Mouse (Mus musculus) lung, postnatal 25 days (tissue): ENCODE results near the gene Babam2.

Experiments
- DNase-seq: peaks from one replicate; pipeline ENCODE4 v3.0.0; 2022; ENCODE audit warnings: low spot score

The Babam2 gene

DNA sequence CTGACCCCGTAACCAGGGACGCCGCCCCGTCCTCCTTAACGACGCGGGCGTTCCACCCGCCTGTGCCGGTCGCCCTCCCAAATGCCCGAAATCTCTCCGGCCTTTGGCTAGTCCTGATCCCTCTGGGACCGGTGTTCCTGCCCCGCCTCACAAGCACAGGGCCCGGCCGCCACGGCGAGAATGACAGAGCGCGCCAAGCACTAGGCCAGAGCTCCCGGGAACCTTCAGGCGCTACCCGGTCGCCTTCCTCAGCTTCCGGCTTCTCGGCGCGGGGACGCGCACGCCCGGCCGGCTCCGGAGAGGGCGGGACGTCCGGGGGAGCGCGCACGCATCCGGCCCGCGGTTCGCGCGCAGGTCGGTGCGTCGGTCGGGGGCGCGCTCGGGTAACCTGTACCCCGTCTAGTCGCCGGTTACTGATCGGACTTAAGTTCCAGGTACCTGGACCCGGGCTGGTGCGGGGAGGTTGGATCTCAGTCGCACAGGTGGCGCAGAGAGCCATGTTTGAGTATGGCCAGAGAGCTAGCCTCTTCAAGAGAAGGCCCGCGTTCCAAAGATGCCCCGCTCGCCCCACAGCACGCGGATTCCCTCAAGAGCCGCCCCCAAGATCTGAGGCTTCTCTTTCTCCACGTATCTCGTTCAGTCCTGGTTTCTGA is at the start of gene Babam2:
Gene Babam2 (plus strand): TSS at position 41 of the 653 bp plus-strand sequence.
- peak; percentile 91 for DNase-seq

DNA sequence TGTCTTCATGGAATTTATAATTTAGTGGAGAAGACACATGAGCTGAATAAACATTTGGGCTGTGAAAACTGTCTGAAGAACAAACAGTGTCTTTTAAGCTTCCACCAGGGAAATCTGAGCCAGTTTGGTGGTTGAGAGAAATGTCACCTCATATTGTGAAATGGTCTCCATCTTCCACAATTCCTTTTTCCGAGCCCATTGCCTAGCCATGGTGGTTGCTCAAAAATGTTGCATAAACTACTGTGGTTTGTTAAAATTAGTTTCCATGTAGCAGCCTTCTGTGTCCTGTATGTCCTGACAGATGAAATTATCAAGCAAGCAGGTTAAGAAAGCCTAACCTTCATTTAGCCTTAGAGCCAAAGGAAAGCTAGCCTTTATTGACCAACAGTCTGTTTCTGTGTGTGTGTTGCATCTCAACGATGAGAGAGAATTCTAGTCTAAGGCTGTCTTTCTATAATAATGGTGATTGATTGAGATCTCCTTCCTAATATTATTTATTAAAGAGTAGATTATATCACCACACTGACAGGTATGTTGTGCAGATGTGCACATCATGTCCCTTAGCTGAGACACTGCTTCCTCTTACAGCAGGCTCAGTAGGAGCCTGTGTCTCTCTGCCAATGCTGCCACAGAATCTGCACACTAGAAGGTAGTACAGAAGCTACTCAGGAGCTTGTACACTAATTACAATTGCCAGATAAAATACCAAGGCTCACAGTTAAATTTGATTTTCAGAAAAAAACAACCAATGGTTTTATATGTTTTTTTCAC is 46.8 kb upstream of the Babam2 start:
- peak; percentile 18 for DNase-seq

DNA sequence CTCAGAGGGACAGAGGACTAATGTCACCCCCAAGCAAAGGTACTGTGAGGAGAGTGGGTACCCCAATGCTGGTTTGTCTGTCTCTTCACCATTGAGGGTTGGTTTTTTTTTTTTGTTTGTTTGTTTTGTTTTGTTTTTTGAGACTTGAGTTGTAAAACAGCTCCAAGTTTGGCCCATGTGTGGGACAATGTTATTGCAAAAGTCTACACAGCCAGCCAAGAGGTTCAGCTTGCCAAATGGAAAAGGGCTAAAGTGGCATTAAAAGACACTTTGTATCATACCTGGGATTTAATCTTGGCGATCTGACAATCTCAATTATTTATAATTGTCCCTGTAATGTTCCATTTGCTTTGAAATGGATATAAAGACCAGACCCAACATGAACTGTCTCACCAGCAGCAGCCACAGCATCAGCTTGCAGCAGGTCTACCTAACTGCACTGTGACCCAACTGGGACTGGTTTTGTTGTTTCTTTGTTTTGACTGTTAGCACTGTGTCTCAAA is 41.7 kb upstream of the Babam2 start:
- DNase-seq = no peak

DNA sequence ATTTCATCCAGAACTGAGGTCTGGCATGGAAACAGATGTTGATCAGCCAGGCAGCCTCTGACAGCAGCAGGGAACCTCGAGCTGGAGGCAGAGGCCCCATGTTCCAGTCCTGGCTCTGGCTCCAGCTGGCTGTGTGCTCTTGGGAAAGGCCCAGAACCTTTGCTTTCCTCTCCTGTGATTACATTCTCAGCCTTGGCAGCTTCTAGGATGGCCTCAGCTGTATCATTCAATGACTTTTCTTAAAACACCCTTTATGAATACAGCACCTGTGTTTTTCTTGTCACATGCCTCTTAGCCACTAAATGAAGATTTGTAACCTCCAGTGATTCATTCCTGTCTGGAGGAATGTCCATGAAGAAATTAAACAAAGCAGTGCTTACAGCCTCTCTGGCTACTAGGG is 31.3 kb upstream of the Babam2 start:
- DNase-seq = no peak

DNA sequence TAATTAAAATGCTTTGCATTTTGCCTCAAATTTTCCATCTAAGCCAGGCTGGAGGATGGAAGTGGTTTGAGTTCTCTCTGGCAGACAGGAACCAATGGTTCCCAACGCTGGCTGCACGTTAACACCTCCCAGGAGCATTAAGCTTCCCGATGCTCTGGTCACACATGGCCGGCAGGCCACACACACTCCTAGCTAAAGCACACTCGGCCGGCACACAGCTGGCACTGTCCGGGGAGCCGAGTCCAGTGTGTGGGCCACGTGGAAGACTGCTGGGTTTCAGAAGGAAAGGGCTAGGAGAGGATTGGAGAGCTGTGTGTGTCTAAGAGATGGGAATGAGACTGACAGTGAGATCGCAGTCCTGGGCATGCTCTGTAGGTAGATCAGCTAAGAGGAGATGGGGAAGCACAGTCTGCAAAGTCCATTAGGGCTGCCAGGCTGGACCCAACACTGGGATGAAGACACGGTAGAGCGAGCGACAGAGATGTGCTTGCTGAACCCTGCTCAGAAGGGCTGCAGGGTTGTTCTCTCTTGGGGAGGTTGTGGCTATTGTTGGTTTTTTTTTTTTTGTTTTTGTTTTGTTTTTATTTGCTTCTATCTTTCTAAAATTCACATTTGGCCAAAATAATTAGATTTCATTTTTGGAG is 29.0 kb upstream of the Babam2 start:
- DNase-seq = no peak

DNA sequence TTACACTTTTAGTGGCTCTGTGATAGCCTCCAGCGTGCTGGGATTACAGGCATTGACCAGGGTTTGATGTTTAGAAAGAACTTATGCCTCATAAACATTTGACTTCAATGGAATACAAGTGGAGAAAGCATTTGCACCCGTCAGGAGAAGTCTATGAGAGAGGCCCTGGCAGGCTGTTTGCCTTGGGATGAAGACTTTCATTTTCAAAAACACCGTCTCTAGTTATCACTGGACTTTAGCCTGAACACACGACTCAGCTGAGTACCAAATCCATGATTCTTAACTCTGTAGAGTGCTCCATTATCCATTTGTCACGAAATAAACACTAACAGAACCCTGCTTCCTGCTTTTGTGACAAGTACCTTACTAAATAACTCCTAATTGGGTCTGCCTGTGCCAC is 27.5 kb upstream of the Babam2 start:
- no peak for DNase-seq

DNA sequence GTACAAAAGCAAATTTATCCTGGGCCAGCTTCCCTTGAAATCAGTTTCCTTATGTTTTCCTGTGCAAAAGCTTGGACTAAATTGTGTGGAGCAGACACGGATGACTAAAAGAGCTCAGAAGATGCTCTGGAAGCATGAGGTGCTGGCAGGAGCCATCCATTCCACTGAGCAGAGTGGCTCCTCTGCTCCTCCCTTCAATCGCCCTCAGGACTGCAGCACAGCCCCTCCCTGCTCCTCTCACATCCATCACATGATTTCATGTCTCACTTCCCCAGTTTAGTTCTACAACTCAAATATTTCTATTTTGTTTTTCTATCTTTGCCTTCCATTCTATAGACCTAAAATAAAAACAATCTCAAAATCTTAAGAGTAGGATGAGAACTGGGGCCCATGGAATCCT is 26.3 kb upstream of the Babam2 start:
- no peak for DNase-seq

DNA sequence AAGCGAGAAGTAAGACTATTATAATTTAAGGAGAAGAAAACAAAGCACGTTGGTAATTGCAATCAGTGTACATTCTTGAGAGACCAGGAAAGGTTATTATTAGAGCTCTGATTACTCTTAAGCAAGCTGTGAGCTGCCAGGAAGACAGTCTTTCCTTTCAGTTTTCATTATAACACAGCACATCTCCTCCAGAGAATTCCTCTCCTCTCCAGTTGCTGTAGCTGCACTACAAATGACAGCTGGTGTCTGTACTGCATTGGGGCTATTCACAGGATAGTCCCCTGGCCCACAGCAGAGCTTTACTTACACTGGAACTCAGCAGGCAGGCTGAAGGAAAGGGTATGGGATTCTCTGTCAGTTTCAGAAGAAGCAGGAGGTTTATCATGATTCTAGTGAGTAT is 24.1 kb upstream of the Babam2 start:
- no peak for DNase-seq

DNA sequence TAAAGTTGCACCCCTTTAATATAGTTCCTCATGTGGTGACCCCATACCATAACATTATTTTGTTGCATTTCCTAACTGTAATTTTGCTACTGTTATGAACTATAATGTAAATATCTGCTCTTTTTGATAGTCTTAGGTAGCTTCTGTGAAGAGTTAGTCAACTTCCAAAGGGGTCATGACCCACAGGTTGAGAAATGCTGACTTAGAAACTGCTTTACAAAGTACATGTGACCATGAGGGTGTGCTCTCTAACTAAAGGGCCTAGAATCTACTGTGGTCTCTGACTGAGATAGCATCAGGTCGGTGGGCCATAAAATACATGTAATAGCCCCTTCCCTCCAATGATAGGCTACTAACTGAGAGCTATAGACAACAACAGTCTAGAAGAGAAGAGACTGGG is 19.5 kb upstream of the Babam2 start:
- no peak for DNase-seq

DNA sequence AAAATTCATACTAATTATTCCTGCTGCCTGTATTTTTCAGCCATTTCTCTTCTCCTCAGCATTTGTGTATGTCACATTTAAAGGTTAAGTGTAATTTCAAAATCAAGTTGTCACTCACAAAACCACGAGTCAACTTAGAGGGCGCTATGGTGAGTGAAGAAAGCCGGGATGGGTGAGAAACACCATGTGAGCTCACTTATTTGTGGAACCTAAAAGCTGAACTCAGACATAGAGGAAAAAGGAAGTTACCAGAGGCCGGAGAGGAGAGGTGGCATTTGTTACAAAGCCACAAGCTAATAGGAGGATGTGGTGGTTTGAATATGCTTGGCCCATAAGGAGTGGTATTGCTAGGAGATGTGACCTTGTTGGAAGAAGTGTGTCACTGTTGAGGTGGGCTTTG is 17.3 kb upstream of the Babam2 start:
- no peak for DNase-seq

DNA sequence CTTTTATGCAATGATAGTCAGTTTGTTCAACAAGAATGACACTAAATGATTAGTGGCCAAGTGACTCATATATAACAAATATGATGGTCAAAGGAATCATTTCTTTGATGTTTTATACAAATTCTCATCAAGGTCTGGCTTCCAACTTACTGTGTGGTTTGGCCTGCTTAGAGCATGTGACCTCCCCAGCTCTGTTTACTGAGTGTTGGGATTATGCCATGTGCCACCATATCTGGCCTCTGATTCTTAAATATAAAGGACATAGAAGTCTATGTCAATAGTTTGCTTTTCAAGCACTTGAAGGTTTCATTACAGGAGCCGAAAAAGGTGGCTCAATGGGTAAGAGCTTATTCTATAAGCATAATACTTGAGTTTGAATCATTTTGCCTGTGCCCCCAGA is 15.2 kb upstream of the Babam2 start:
- DNase-seq = no peak

DNA sequence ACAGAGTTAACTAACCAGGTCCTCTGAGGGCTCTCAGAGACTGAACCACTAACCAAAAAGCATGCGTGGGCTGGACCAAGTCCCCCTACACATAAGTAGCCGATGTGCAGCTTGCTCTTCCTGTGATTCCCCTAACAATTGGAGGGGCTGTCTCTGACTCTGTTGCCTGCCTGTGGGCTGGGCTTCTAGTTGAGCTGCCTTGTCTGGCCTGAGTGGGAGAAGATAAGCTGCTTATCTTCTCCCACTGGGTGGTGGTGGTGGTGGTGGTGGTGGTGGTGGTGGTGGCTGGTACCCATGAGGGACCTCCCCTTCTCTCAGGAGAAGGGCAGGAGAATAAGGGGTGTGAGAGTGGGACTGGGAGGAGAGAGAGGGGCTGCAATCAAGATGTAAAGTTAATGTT is 11.4 kb upstream of the Babam2 start:
- no peak for DNase-seq

DNA sequence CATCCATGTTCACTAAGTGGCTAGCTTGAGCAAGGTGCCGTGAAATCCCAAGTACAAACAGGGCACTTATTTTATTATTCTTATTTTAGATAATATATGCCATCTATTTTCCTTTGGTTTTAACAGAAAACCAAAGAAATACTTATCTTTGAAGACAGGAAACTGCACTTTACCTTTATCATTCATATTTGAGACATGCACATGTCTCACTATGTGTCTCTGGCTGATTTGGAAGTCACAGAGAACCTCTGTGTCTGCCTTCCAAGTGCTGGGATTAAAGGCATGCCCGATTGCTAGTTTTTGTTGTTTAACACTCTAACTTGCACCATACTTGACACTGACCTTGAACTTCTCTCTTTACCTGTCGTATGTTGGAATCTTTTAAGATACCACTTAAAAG is 9.5 kb upstream of the Babam2 start:
- DNase-seq = no peak

DNA sequence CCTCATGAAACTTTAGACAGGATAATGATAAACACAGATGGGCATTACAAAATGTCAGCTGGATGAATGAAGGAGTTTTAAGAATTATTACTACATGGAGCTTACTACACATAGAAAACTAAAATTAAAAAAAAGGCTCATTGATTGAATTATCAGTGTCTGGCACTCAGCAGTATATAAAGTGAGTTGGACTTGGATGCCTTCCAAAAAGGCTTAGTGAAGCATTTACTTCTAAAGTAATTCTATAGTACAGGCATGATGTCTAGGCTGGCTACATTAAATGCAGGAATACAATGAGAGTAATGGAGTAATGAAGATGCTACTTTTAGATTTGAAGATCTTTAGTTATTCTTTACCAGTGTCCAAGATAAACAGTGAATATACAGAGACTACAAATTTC is 4.3 kb upstream of the Babam2 start:
- no peak for DNase-seq

DNA sequence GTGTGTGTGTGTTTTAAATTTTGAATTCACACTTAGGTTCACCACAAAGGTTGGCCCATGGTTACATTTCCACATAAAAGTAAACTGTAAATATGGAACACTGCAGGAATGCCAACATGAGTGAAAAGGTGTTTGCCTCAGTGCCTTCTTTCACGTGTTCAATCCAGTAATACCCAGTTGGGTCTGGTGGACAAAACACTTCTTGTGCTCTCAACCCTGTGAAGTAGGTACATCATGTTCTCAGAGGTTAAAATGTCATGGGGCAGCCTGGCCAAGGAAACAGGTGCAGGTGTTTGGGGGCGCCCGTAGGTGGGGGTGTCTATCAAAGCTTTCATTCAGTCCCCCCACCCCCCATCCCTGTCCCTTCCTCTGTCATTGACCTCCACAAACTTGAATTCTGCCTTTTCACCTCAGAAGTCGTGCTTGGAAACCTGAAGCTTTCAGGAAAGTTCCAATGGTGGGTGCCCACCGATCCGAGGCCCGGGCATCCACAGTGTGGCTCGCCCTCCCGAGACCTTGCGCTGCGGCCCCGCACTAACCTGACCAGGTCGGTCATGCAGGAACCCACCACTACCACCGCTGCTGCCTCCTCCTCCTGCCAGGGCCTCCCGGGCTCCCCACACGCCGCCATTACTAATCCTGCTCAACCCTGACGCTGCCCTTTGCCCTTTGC is 377 bp upstream of the Babam2 start, which contains the start of gene Rbks:
Gene Rbks (minus strand): TSS at position 657 of the 673 bp plus-strand sequence.
- DNase-seq = no peak

DNA sequence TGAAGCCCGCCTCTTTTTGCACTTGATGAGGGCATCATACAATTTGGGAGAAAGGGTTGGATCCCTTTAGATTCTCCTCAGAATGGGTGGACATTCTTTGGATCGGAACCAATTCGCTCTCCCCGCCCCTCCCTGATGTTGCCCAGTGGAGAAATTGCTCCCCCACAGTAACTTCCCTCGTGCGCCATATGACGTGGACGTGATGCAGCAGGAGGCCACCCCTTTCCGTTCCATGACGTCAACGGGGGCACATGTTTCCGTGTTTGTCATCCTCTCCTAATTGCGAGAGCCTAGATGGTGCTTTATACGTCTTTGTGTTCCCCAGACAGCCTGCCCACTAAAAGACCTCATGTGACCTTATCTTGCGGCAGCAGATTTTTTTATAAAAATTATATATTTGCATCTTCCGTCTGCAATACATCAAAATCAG is 828 bp downstream of the Babam2 start:
- DNase-seq = peak; percentile 93

DNA sequence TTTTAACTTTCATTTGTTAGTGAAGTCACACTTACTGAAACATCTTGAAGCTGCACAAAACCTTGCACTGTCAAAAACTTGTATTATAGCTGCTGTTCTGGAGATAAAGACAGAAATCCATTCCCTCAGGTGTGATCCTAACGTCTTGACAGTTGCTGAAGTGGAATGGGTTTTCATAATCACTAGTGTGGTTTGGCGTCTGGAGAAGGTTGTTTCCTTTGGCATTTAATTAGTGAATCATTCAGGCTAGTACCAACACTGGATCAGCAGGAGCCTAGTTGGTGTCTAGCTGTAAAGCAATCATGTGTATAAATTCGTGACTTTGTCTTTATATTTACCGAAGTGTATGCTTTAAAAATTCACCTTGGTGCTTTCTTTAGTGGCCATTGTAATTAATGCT is 1.4 kb downstream of the Babam2 start:
- DNase-seq = no peak

DNA sequence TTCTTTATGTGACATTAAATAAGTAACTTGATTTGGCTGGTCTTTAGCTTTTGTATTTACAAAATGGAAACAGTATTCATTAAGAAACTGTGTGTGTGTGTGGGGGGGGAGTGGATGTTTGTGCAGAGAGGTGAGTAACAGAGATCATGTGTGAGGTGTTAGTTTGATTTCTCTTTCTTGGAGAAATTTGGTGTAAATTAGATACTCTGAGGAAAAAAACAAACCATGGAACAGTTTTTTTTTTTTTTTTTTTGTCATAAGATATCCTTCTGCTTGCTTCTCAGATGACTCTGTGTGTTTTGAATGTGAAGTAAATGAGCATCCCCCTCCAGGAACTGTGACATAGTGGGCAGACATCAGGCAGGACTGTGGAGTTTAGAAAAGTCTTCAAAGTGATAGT is 1.9 kb downstream of the Babam2 start:
- DNase-seq = no peak

DNA sequence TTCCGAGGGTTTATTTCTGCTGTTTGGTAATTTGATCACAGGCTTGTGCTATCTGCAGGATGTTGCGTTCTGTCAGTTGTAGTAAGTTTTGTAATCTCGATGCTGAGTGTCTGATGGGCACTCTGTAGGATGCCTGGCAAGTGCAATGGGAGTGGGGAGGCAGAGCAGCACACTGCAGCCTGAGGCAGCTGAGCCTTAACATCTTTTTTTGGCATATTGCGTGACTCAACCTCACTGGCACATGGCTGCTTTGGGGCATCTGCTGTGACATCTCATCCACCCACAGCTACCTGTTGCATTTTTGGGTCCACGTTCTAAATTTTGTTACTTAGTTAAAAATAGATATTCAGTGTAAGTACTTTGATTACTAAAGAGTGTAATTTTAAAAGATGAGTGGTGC is 7.5 kb downstream of the Babam2 start:
- no peak for DNase-seq

DNA sequence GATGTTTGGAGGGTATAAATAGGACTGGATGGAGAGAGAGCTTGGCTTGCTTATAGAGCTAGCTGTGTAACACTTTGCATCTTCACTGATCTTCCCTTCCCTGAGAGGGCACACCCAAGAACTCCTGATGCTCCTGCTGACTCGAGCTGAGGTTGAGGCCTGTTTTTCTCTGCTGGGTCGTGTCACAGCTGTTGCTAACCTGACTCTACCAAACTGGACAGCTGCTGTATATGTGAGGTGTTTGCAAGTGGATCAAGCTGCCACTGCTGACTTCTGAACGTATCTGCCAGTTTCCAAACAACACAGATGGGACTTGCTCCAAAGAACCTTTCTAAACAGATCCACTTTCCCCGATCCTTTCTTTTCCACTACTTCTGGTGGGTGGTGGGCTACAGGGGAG is 9.3 kb downstream of the Babam2 start:
- DNase-seq = no peak

DNA sequence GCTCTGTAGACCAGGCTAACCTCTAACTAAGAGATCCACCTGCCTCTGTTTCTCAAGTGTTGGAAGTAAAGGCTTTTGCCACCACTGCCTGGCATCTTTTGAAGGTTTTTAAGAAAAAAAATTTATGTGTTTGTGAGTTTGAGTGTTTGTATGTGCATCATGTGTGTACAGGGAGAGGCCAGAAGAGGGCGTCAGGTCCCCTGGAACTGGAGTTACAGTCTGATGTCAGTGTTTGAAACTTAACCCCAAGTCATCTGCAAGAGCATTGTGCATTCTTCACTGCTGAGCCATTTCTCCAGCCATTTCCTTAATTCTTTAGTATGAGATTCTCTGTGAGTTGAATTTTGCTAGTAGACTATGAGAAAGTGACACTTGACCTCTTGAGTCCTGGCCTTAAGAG is 11.9 kb downstream of the Babam2 start:
- no peak for DNase-seq

DNA sequence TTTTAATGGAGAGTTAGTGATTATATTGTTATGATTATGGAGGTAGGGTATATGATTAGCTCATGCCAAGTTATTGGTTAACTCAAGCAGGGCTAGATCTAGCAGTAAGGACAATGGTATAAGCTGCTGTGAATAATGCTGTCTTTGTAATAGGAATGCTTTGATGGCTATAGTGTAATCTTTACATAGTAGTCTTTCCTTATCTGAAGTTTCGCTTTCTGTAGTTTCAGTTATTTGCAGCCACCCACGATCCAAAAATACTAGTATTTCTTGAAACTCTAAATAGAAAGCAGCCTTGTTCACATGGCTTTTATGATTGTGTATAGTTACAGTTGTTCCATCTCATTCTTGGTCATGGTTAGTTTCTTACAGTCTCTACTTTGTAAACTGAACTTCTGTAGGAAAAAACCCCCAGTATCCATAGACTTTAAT is 15.8 kb downstream of the Babam2 start:
- DNase-seq = no peak
